Mouse (Mus musculus): Measurements from ENCODE around the gene Spata46.

- no peak for TF ChIP-seq CTCF (conservative IDR thresholded peaks at IDR 0.05; ENCODE audit: low read length)
- TF ChIP-seq POU5F1 (IDR thresholded peaks at IDR 0.05; ENCODE audit: borderline replicate concordance, low read length), result no peak
These were observed 35.4 kb upstream of the Spata46 start for GRCm38 (mm10) chr1:170273252-170273651.
